Mouse (Mus musculus) limb, embryonic 14.5 days (tissue): ENCODE results near the gene Folr2. TPM values are rescaled to one million over a fixed set of nuclear protein-coding genes. Genes with fewer than 3 reads are reported as not detected.

ENCODE experiments used
- ATAC-seq: fragments of 200-750 bp; cut with Nextera tagmentation; 2 replicates; pipeline ENCODE4 v1.8.0; 2017; ENCODE audit warnings: low read depth, moderate number of reproducible peaks, moderate TSS enrichment; ENCODE audit not compliant: low FRiP score
- DNase-seq: peaks from one replicate; pipeline ENCODE4 v3.0.0-alpha.2; 2015; ENCODE audit warnings: low spot score
- H3K27ac ChIP-seq: fragments of 300-500 bp; sonication (generic); replicated peaks from 2 replicates; pipeline ENCODE4 v1.5.1; 2014; ENCODE audit warnings: low read depth, mild to moderate bottlenecking, low read length, moderate library complexity, mixed read lengths
- H3K27me3 ChIP-seq: fragments of 300-500 bp; sonication (generic); 2 replicates; pipeline ENCODE4 v1.6.1; 2014; ENCODE audit warnings: low read length, mixed read lengths; ENCODE audit not compliant: control insufficient read depth, insufficient read depth
- H3K36me3 ChIP-seq: fragments of 300-500 bp; sonication (generic); 2 replicates; pipeline ENCODE4 v1.6.1; 2014; ENCODE audit warnings: mild to moderate bottlenecking, low read length, moderate library complexity, mixed read lengths; ENCODE audit not compliant: control insufficient read depth, insufficient read depth
- H3K4me1 ChIP-seq: fragments of 300-500 bp; sonication (generic); 2 replicates; pipeline ENCODE4 v1.6.1; 2014; ENCODE audit warnings: antibody characterized with exemption, low read length, mixed read lengths; ENCODE audit not compliant: control insufficient read depth, insufficient read depth
- H3K4me2 ChIP-seq: fragments of 300-500 bp; sonication (generic); replicated peaks from 2 replicates; pipeline ENCODE4 v1.6.1; 2014; ENCODE audit warnings: low read depth, mild to moderate bottlenecking, low read length, moderate library complexity; ENCODE audit not compliant: severe bottlenecking
- H3K4me3 ChIP-seq: fragments of 300-500 bp; sonication (generic); replicated peaks from 2 replicates; pipeline ENCODE4 v1.5.1; 2014; ENCODE audit warnings: low read length
- H3K9ac ChIP-seq: fragments of 300-500 bp; sonication (generic); 2 replicates; pipeline ENCODE4 v1.6.1; 2014; ENCODE audit warnings: mild to moderate bottlenecking, low read depth, low read length, moderate library complexity; ENCODE audit not compliant: severe bottlenecking
- H3K9me3 ChIP-seq: fragments of 300-500 bp; sonication (generic); 2 replicates; pipeline ENCODE4 v1.6.1; 2016; ENCODE audit warnings: low read length; ENCODE audit not compliant: control insufficient read depth
- POLR2A ChIP-seq: fragments of 200-500 bp; IDR thresholded peaks from 2 replicates; pipeline ENCODE4 v1.8.0; 2012; ENCODE audit warnings: inconsistent platforms, mild to moderate bottlenecking, moderate library complexity, borderline replicate concordance; ENCODE audit not compliant: insufficient read depth, insufficient read length; ENCODE audit errors: extremely low read depth
- WGBS: fragments of 180-500 bp; shearing (Covaris S2); extraction: QIAGEN DNeasy Blood & Tissue Kit; methylation state at CpG from one replicate; pipeline ENCODE4 v1.1.7; 2014; 5-methylcytosine and 5-hydroxymethylcytosine counted together
- polyA plus RNA-seq, 2 experiments: library from polyadenylated mRNA; depleted of rRNA in 1 of 2; stranded (reverse) in 1 of 2; unstranded in 1 of 2; fragments of >200 nt; fragmentation: Nextera tagmentation in 1 of 2; extraction: Ambion mirVana in 1 of 2; gene quantifications; 2 replicates each; pipeline versions ENCODE4 v1.2.1 to v1.2.3; 2012 to 2014

The Folr2 gene
- polyA plus RNA-seq, 2 experiments = 3.1 to 4.8 TPM

DNA sequence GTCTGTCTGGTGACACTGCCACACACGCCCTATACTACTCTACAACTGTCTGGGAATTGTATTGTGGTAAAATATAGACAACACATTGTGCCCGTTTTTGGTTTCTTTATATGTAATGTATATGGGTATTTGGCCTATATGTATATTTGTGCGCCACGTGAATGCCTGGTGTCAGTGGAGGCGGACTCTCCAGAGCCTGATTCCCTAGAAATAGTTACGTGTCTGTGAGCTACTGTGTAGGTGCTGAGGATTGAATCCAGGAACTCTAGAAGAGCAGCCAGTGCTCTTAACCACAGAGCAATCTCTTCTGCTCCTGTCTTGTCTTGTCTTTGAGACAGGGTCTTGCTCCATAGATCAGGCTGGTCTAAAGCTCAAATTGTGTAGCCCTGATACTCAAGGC, 29.3 kb upstream of the Folr2 start:
- Histone ChIP-seq H3K36me3 (no peaks in the 10 kb centered on the region), H3K4me3 (no peak overlapping the region), H3K9ac (no peak overlapping the region), H3K27ac (no peak overlapping the region), H3K27me3 (no peaks in the 10 kb centered on the region), H3K9me3 (no peaks in the 10 kb centered on the region), H3K4me2 (no peak overlapping the region), H3K4me1 (no peaks in the 10 kb centered on the region)
- no peak for TF ChIP-seq POLR2A
- DNase-seq = no peak
- no peak for ATAC-seq
- 82% methylated on average over 6 of the region's 6 CpGs for WGBS

DNA sequence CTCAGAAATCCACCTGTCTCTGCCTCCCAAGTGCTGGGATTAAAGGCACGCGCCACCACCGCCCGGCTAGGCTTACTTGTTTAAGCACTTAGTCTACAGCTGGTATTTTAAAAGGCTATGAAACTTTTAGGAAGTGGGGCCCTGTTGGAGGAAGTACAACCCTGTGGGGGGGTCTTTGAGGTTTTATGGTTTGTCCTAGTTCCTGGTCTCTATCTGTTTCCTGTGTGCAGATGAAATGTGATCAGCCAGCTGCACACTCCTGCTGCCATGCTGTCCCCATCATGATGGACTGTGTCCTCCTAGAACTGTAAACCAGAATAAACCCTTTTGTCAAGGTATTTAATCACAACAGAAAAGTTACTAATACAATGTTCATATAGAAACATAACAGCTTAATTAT, 27.2 kb upstream of the Folr2 start:
- no peak overlapping the region for H3K27ac ChIP-seq
- 80% methylated on average over 4 of the region's 4 CpGs for WGBS
- no peak overlapping the region for H3K4me2 ChIP-seq
- DNase-seq = no peak
- H3K27me3 ChIP-seq = no peaks in the 10 kb centered on the region
- H3K36me3 ChIP-seq = no peaks in the 10 kb centered on the region
- no peak overlapping the region for H3K9ac ChIP-seq
- H3K9me3 ChIP-seq = no peaks in the 10 kb centered on the region
- TF ChIP-seq POLR2A = no peak
- no peak for ATAC-seq
- no peaks in the 10 kb centered on the region for H3K4me1 ChIP-seq
- no peak overlapping the region for H3K4me3 ChIP-seq

DNA sequence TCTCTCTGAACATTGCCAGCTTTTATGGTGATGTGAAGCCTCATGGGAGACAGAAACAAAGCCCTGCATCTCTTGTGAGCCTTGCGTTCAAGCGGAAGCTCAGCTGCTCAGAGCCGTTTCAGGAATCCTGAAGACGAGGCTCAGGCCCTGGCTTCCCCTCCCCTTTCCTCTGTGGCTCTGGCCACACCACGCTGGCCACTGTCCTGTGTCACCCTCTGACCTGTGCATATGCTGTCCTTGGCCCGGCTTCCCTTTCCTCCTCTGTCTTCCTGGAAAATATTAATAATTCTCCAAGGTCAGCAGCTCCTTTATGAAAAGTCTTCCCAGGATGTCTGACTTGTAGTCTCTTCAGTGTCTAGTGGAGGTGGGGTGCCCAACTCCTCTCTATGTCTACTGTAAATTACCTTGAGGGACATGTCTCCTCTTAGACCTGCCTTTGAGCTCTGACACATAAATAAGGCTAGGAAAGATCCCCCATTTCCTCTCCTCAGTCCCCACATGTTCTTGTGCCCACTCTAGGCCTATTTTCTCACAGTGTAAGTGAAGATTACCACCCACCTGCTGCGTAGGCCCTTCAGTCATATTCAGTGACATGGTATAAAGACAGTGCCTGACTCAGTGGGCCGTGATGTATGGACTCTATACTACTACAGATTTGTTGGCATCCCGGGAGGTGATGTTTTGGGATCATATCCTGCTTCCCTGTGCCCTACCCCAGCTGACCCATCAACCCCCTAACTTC, 25.6 kb upstream of the Folr2 start:
- no peak for ATAC-seq
- Histone ChIP-seq H3K27me3 (no peaks in the 10 kb centered on the region), H3K9ac (no peak overlapping the region), H3K4me1 (no peaks in the 10 kb centered on the region), H3K36me3 (no peaks in the 10 kb centered on the region), H3K4me2 (no peak overlapping the region), H3K27ac (no peak overlapping the region), H3K9me3 (no peaks in the 10 kb centered on the region), H3K4me3 (no peak overlapping the region)
- 76% methylated on average over 9 of the region's 9 CpGs for WGBS
- no peak for TF ChIP-seq POLR2A
- no peak for DNase-seq

DNA sequence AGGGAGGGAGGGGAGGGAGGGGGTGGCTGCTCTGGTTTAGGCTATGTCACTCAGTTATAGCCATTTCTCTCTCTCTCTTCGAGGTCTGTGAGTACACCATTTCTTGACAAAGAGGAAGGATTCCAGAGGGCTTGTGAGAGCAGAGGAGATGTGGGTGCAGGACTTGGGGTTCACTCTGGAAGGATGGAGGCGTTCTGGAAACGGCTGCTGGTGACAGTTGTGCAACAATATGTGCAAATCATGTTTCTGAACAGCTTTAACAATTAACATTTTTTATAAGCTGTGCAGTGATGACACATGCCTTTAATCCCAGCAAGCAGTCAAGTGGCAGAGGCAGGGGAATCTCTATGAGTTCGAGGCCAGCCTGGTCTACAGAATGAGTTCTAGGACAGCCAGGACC, 23.9 kb upstream of the Folr2 start:
- no peak overlapping the region for H3K9ac ChIP-seq
- 68% methylated on average over 4 of the region's 4 CpGs for WGBS
- DNase-seq (no peak), ATAC-seq (no peak)
- no peaks in the 10 kb centered on the region for H3K27me3 ChIP-seq
- no peaks in the 10 kb centered on the region for H3K4me1 ChIP-seq
- TF ChIP-seq POLR2A = no peak
- H3K27ac ChIP-seq = no peak overlapping the region
- no peak overlapping the region for H3K4me3 ChIP-seq
- H3K4me2 ChIP-seq = no peak overlapping the region
- no peaks in the 10 kb centered on the region for H3K36me3 ChIP-seq
- H3K9me3 ChIP-seq = no peaks in the 10 kb centered on the region

DNA sequence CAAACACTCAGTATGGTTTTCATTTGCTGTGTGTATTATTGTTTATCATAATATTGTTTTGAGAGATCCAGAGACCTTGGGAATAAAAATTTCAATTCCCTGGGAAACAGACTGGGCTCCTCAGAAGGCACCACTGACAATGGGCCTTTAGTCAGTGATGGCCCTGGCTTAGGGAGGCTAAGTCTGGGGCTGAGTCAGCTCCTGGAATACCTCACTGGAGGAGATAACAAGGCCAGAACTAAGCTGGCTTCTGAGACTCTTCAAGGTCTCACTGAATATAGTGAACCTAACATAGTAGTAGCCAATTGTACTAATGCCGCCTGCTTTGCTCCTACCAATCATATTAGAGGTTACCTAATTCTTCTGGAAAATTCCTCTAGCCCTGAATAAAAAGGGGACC, 19.0 kb upstream of the Folr2 start:
- H3K27me3 ChIP-seq = no peaks in the 10 kb centered on the region
- no peak for TF ChIP-seq POLR2A
- WGBS = 89% methylated on average over 1 of the region's 1 CpGs
- no peaks in the 10 kb centered on the region for H3K9me3 ChIP-seq
- no peaks in the 10 kb centered on the region for H3K4me1 ChIP-seq
- H3K27ac ChIP-seq = no peak overlapping the region
- H3K36me3 ChIP-seq = no peaks in the 10 kb centered on the region
- H3K4me3 ChIP-seq = no peak overlapping the region
- no peak for DNase-seq
- H3K9ac ChIP-seq = no peak overlapping the region
- no peak for ATAC-seq
- no peak overlapping the region for H3K4me2 ChIP-seq
